Mouse (Mus musculus) heart, embryonic 12.5 days (tissue): ENCODE measurements around the gene Scgb1b24. TPM values are rescaled to one million over a fixed set of nuclear protein-coding genes. Genes with fewer than 3 reads are reported as not detected.

ENCODE experiments used
- ATAC-seq: fragments of 200-750 bp; cut with Nextera tagmentation; 2 replicates; pipeline ENCODE4 v1.8.0; 2017; ENCODE audit warnings: moderate TSS enrichment, moderate library complexity; ENCODE audit not compliant: insufficient number of reproducible peaks, low FRiP score
- H3K27ac ChIP-seq: fragments of 300-500 bp; sonication (generic); 2 replicates; pipeline ENCODE4 v1.5.1; 2016; ENCODE audit warnings: mild to moderate bottlenecking, moderate library complexity; ENCODE audit not compliant: poor library complexity, severe bottlenecking
- H3K27me3 ChIP-seq: fragments of 300-500 bp; sonication (generic); replicated peaks from 2 replicates; pipeline ENCODE4 v1.6.1; 2016; ENCODE audit warnings: mild to moderate bottlenecking, moderate library complexity
- H3K36me3 ChIP-seq: fragments of 300-500 bp; sonication (generic); 2 replicates; pipeline ENCODE4 v1.6.1; 2016; ENCODE audit warnings: mild to moderate bottlenecking, moderate library complexity
- H3K4me1 ChIP-seq: fragments of 300-500 bp; sonication (generic); replicated peaks from 2 replicates; pipeline ENCODE4 v1.6.1; 2016; ENCODE audit warnings: mild to moderate bottlenecking
- H3K4me2 ChIP-seq: fragments of 300-500 bp; sonication (generic); 2 replicates; pipeline ENCODE4 v1.6.1; 2016; ENCODE audit warnings: mild to moderate bottlenecking, moderate library complexity
- H3K4me3 ChIP-seq: fragments of 300-500 bp; sonication (generic); 2 replicates; pipeline ENCODE4 v1.5.1; 2016; ENCODE audit warnings: mild to moderate bottlenecking
- H3K9ac ChIP-seq: fragments of 300-500 bp; sonication (generic); 2 replicates; pipeline ENCODE4 v1.6.1; 2016; ENCODE audit warnings: mild to moderate bottlenecking, moderate library complexity
- H3K9me3 ChIP-seq: fragments of 300-500 bp; sonication (generic); replicated peaks from 2 replicates; pipeline ENCODE4 v1.6.1; 2016; ENCODE audit warnings: mild to moderate bottlenecking, moderate library complexity
- WGBS: fragments of 180-500 bp; shearing (Covaris S2); methylation state at CpG from one replicate; pipeline ENCODE4 v1.1.7; 2016; 5-methylcytosine and 5-hydroxymethylcytosine counted together
- polyA plus RNA-seq: library from polyadenylated mRNA; unstranded; fragments of >200 nt; fragmentation: Nextera tagmentation; extraction: Ambion mirVana; gene quantifications from 2 replicates; pipeline ENCODE4 v1.2.1, GENCODE M21; 2016

Gene Scgb1b24
- polyA plus RNA-seq, result not detected in 2 replicates

DNA sequence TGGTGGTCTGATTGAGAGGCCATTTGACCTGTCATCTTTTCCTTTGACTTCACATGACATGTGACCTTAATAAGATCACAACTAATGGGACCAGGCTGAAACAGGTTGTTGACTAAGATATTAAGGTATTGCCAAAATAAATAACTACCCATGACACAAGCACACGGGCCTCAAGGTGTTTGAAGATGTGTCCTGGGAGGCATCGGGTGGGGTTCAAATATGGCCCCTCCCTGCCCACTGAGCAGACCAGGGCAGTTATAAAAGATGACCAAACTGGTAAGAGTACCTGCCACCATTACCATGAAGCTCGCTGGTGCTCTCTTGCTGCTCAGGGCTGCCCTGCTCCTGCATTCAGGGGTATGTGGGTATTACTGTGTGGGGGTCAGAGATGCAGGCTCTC, at the start of gene Scgb1b24:
Gene Scgb1b24, plus strand, starts transcription at position 301 of the 400 bp plus-strand sequence.
- Histone ChIP-seq H3K27me3 (no peaks in the 10 kb centered on the region), H3K4me1 (no peaks in the 10 kb centered on the region), H3K36me3 (no peaks in the 10 kb centered on the region), H3K27ac (no peak within 1 kb of the TSS), H3K9ac (no peak within 1 kb of the TSS), H3K4me2 (no peak within 1 kb of the TSS), H3K4me3 (no peak within 1 kb of the TSS), H3K9me3 (peaks cover 69% of the 10 kb centered on the region)
- no peak for ATAC-seq
- WGBS, result 64% methylated on average over 3 of the region's 3 CpGs

DNA sequence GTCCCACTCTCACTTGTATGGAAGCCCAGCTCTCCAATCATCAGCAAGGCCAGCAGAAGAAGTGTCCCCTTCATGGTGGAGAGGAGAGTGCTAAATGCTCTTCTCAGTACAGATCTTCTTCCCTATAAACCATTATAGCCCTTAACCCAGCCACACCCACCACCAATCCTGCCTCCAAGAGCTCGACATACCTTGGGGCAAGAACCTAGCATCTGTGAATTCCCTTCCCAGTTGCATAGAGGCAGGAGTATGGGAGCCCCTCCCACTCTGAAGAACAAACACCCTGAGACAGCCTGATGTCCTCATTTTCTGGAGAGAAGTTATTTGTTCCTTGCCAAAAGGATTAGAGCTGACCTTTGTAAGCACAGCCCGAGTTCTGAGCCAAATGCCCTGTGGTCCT, 4.4 kb upstream of the Scgb1b24 start, which contains the start of gene Scgb2b24:
Gene Scgb2b24, minus strand, starts transcription at position 101 of the 400 bp plus-strand sequence.
- no peak within 1 kb of the TSS for H3K27ac ChIP-seq
- no peaks in the 10 kb centered on the region for H3K36me3 ChIP-seq
- no peaks in the 10 kb centered on the region for H3K4me1 ChIP-seq
- no peak within 1 kb of the TSS for H3K9ac ChIP-seq
- 71% methylated on average over 2 of the region's 2 CpGs for WGBS
- no peak for ATAC-seq
- no peak within 1 kb of the TSS for H3K4me3 ChIP-seq
- no peaks in the 10 kb centered on the region for H3K27me3 ChIP-seq
- H3K9me3 ChIP-seq, result peaks cover 88% of the 10 kb centered on the region
- H3K4me2 ChIP-seq, result no peak within 1 kb of the TSS

Other genes with a start within 250 kb of the Scgb1b24 start
- gene Scgb2b21, start 223.3 kb upstream of the Scgb1b24 start, polyA plus RNA-seq, result not detected in 2 replicates
- gene Scgb2b24, start 4.5 kb upstream of the Scgb1b24 start, polyA plus RNA-seq, result not detected in 2 replicates
- gene Scgb2b26, start 201.2 kb downstream of the Scgb1b24 start, polyA plus RNA-seq, result not detected in 2 replicates